Mouse (Mus musculus) limb, embryonic 11.5 days (tissue): ENCODE measurements around the gene Tirap. TPM values are rescaled to one million over a fixed set of nuclear protein-coding genes. Genes with fewer than 3 reads are reported as not detected.

ENCODE experiments used
- ATAC-seq: fragments of 200-750 bp; cut with Nextera tagmentation; 2 replicates; pipeline ENCODE4 v1.8.0; 2017; ENCODE audit warnings: low read depth; ENCODE audit not compliant: insufficient number of reproducible peaks, low FRiP score, low TSS enrichment
- DNase-seq: peaks from one replicate; pipeline ENCODE4 v3.0.0-alpha.2; 2015; ENCODE audit warnings: low spot score
- H3K27ac ChIP-seq: fragments of 300-500 bp; sonication (generic); replicated peaks from 2 replicates; pipeline ENCODE4 v1.5.1; 2014; ENCODE audit warnings: low read depth, mild to moderate bottlenecking, low read length
- H3K27me3 ChIP-seq: fragments of 300-500 bp; sonication (generic); 2 replicates; pipeline ENCODE4 v1.6.1; 2014; ENCODE audit warnings: mild to moderate bottlenecking, low read length, mixed read lengths; ENCODE audit not compliant: control insufficient read depth, insufficient read depth
- H3K36me3 ChIP-seq: fragments of 300-500 bp; sonication (generic); 2 replicates; pipeline ENCODE4 v1.6.1; 2014; ENCODE audit warnings: mild to moderate bottlenecking, low read length, moderate library complexity, mixed read lengths; ENCODE audit not compliant: control insufficient read depth, insufficient read depth
- H3K4me1 ChIP-seq: fragments of 300-500 bp; sonication (generic); 2 replicates; pipeline ENCODE4 v1.6.1; 2014; ENCODE audit warnings: low read length, mixed read lengths; ENCODE audit not compliant: control insufficient read depth, insufficient read depth
- H3K4me2 ChIP-seq: fragments of 300-500 bp; sonication (generic); 2 replicates; pipeline ENCODE4 v1.6.1; 2014; ENCODE audit warnings: low read depth, mild to moderate bottlenecking, moderate library complexity; ENCODE audit not compliant: severe bottlenecking
- H3K4me3 ChIP-seq: fragments of 300-500 bp; sonication (generic); 2 replicates; pipeline ENCODE4 v1.5.1; 2014; ENCODE audit warnings: low read depth, low read length
- H3K9ac ChIP-seq: fragments of 300-500 bp; sonication (generic); 2 replicates; pipeline ENCODE4 v1.6.1; 2014; ENCODE audit warnings: mild to moderate bottlenecking, low read length
- H3K9me3 ChIP-seq: fragments of 300-500 bp; sonication (generic); 2 replicates; pipeline ENCODE4 v1.6.1; 2016; ENCODE audit warnings: low read length; ENCODE audit not compliant: control insufficient read depth
- WGBS: fragments of 180-500 bp; shearing (Covaris S2); extraction: QIAGEN DNeasy Blood & Tissue Kit; methylation state at CpG from one replicate; pipeline ENCODE4 v1.1.7; 2014; 5-methylcytosine and 5-hydroxymethylcytosine counted together
- polyA plus RNA-seq: library from polyadenylated mRNA; unstranded; fragments of >200 nt; fragmentation: Nextera tagmentation; extraction: Ambion mirVana; gene quantifications from 2 replicates; pipeline ENCODE4 v1.2.1, GENCODE M21; 2014

Tirap gene
- 18.1 and 19.1 TPM in 2 replicates for polyA plus RNA-seq

- Histone ChIP-seq H3K27me3 (no peaks in the 10 kb centered on the region), H3K36me3 (0 out of 2 replicates have a peak, but pooled peaks cover 4% of the 10 kb centered on the region), H3K9ac (peak within 1 kb of the TSS; percentile 70), H3K27ac (no peak within 1 kb of the TSS), H3K4me3 (peak within 1 kb of the TSS; percentile 56), H3K4me1 (peaks cover 5% of the 10 kb centered on the region; the same call in 1 of the 2 replicates), H3K9me3 (no peaks in the 10 kb centered on the region), H3K4me2 (peak within 1 kb of the TSS; percentile 85)
- ATAC-seq (peak; percentile 92; the same call in 1 of the 2 replicates), DNase-seq (peak; percentile 96)
- WGBS = under 1% methylated on average over 44 of the region's 44 CpGs
Measured at GRCm38 (mm10) chr9:35199772-35200471, at the start of gene Tirap, which contains the start of gene Srpr. TSS of gene Tirap (minus strand) at chr9:35200291. TSS of gene Srpr (plus strand) at chr9:35200175.

- no peak overlapping the region; the same call in 1 of the 2 replicates for H3K27ac ChIP-seq
- ATAC-seq = no peak
Measured at GRCm38 (mm10) chr9:35249476-35249875, 49.4 kb upstream of the Tirap start.

GRCm38 (mm10) chr9:35247405-35247804, 47.3 kb upstream of the Tirap start:
- H3K27ac ChIP-seq = no peak overlapping the region; the same call in 1 of the 2 replicates
- ATAC-seq = no peak
- no peaks in the 10 kb centered on the region for H3K4me1 ChIP-seq
- H3K27me3 ChIP-seq = no peaks in the 10 kb centered on the region
- no peak for DNase-seq
- 87% methylated on average over 2 of the region's 2 CpGs for WGBS
- no peak overlapping the region for H3K4me3 ChIP-seq
- H3K36me3 ChIP-seq = no peaks in the 10 kb centered on the region
- H3K4me2 ChIP-seq = no peak overlapping the region
- no peaks in the 10 kb centered on the region for H3K9me3 ChIP-seq
- H3K9ac ChIP-seq = no peak overlapping the region

More at GRCm38 (mm10) chr9:35249476-35249875, 49.4 kb upstream of the Tirap start:
- H3K27me3 ChIP-seq = no peaks in the 10 kb centered on the region
- no peak overlapping the region for H3K9ac ChIP-seq
- no peaks in the 10 kb centered on the region for H3K36me3 ChIP-seq
- H3K4me2 ChIP-seq = no peak overlapping the region
- no peak overlapping the region for H3K4me3 ChIP-seq
- H3K9me3 ChIP-seq = no peaks in the 10 kb centered on the region
- DNase-seq = no peak
- no peaks in the 10 kb centered on the region for H3K4me1 ChIP-seq

- H3K27ac ChIP-seq = no peak overlapping the region
- H3K27me3 ChIP-seq = no peaks in the 10 kb centered on the region
- no peak overlapping the region for H3K4me3 ChIP-seq
- H3K4me2 ChIP-seq = no peak overlapping the region
- WGBS = 74% methylated on average over 1 of the region's 1 CpGs
- no peaks in the 10 kb centered on the region for H3K9me3 ChIP-seq
- no peak for ATAC-seq
- no peaks in the 10 kb centered on the region for H3K36me3 ChIP-seq
- H3K9ac ChIP-seq = no peak overlapping the region
- H3K4me1 ChIP-seq = no peaks in the 10 kb centered on the region
- no peak for DNase-seq
Measured at GRCm38 (mm10) chr9:35239734-35240133, 39.6 kb upstream of the Tirap start.

- no peaks in the 10 kb centered on the region for H3K9me3 ChIP-seq
- ATAC-seq (no peak), DNase-seq (no peak)
- H3K4me1 ChIP-seq = no peaks in the 10 kb centered on the region
- H3K27ac ChIP-seq = no peak overlapping the region
- H3K27me3 ChIP-seq = no peaks in the 10 kb centered on the region
- H3K36me3 ChIP-seq = no peaks in the 10 kb centered on the region
- WGBS = 73% methylated on average over 6 of the region's 6 CpGs
- H3K9ac ChIP-seq = no peak overlapping the region
- no peak overlapping the region for H3K4me2 ChIP-seq
- H3K4me3 ChIP-seq = no peak overlapping the region
Measured at GRCm38 (mm10) chr9:35238915-35239571, 39.0 kb upstream of the Tirap start.

GRCm38 (mm10) chr9:35238371-35238770, 38.3 kb upstream of the Tirap start:
- 91% methylated on average over 1 of the region's 1 CpGs for WGBS
- no peak for ATAC-seq
- Histone ChIP-seq H3K27ac (no peak overlapping the region), H3K9me3 (no peaks in the 10 kb centered on the region), H3K4me2 (no peak overlapping the region), H3K27me3 (no peaks in the 10 kb centered on the region), H3K9ac (no peak overlapping the region), H3K4me3 (no peak overlapping the region), H3K4me1 (no peaks in the 10 kb centered on the region), H3K36me3 (no peaks in the 10 kb centered on the region)
- DNase-seq = no peak

- no peaks in the 10 kb centered on the region for H3K27me3 ChIP-seq
- no peaks in the 10 kb centered on the region; the same call in 1 of the 2 replicates for H3K36me3 ChIP-seq
- H3K27ac ChIP-seq = no peak overlapping the region
- DNase-seq (no peak), ATAC-seq (no peak)
- no peak overlapping the region for H3K4me2 ChIP-seq
- no peak overlapping the region for H3K9ac ChIP-seq
- H3K4me1 ChIP-seq = no peaks in the 10 kb centered on the region
- no peak overlapping the region for H3K4me3 ChIP-seq
- H3K9me3 ChIP-seq = no peaks in the 10 kb centered on the region
- WGBS = 69% methylated on average over 3 of the region's 3 CpGs
Measured at GRCm38 (mm10) chr9:35235996-35236395, 35.9 kb upstream of the Tirap start.

GRCm38 (mm10) chr9:35228671-35229070, 28.6 kb upstream of the Tirap start:
- no peak overlapping the region for H3K9ac ChIP-seq
- no peaks in the 10 kb centered on the region for H3K27me3 ChIP-seq
- DNase-seq (no peak), ATAC-seq (no peak)
- 86% methylated on average over 3 of the region's 3 CpGs for WGBS
- no peaks in the 10 kb centered on the region; the same call in 1 of the 2 replicates for H3K36me3 ChIP-seq
- H3K9me3 ChIP-seq = no peaks in the 10 kb centered on the region
- no peaks in the 10 kb centered on the region for H3K4me1 ChIP-seq
- no peak overlapping the region for H3K4me2 ChIP-seq
- no peak overlapping the region for H3K27ac ChIP-seq
- no peak overlapping the region for H3K4me3 ChIP-seq
